Mouse (Mus musculus) heart, postnatal 10 days (tissue): Measurements from ENCODE around the gene Ndufa4. TPM values are rescaled to one million over a fixed set of nuclear protein-coding genes. Genes with fewer than 3 reads are reported as not detected.
"Not testable (repeated sequence)": the region's sequence is repeated elsewhere in the genome, so short reads cannot be mapped to it uniquely, and the experiment has no call there.

ENCODE experiments used
- DNase-seq, 2 experiments: peaks; one replicate each; pipeline ENCODE4 v3.0.0; 2021
- intact Hi-C: fragments of 180-260 bp; cut with DNase I; formaldehyde crosslinking; loops from one replicate; pipeline ENCODE4 v1.15.1; 2025
- total RNA-seq, 2 experiments: library from RNA; stranded (reverse); gene quantifications; 2 replicates each; pipeline ENCODE4 v1.2.3; 2021

Ndufa4 gene
- 1,000 to 10,000 TPM; 2,435 to 2,436 TPM for total RNA-seq

GRCm38 (mm10) chr6:11907269-11908032 is at the start of gene Ndufa4, which contains the start of gene Phf14:
Ndufa4 (minus strand) TSS chr6:11907497.
Phf14 (plus strand) TSS chr6:11907809.
- intact Hi-C loops = loop anchor here (1.0 kb wide), 1 partner anchor 18 kb away; no protein-coding TSS in a partner anchor
- DNase-seq = peak; percentile 95 to 97

DNA sequence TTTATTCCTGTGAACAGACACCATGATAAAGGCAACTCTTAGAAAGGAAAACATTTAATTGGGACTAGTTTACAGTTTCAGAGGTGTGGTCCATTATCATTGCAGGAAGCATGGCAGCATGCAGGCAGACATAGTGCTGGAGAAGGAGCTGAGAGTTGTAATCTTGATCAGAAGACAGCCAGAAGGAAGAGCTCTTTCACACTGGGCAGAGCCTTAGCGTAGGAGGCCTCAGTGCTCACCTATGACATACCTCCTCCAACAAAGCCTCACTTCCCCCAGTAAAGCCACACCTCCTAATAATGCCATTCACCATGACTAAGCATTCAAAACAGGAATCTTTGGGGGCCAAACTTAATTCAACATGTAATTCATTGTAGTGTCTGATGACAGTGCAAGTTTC is 40.8 kb upstream of the Ndufa4 start:
- no peak for DNase-seq
- intact Hi-C loops = no loop called here

GRCm38 (mm10) chr6:11942089-11942488 is 34.8 kb upstream of the Ndufa4 start:
- DNase-seq = no peak
- intact Hi-C loops = no loop called here

GRCm38 (mm10) chr6:11940895-11941294 is 33.6 kb upstream of the Ndufa4 start:
- intact Hi-C loops = no loop called here
- no peak for DNase-seq

GRCm38 (mm10) chr6:11933403-11933802 is 26.1 kb upstream of the Ndufa4 start:
- no peak for DNase-seq
- intact Hi-C loops = no loop called here

DNA sequence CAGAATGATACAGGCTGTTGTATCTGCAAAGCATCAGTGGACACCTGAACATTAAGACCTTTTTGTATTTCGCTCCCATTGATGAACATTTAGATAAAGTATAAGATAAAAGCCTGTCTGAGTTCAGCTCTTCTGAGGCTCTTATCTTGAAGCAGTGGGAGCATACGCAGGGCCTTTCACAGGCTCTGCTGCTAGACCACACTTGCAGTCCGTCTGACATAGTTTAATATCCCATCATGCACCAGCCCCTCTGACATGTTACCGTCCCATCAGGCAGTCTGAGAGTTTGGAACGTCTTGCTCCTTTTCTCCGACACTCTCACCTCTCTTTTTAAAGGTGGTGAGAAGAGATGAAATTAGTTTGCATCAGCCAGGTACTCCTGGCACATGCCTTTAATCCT is 20.2 kb upstream of the Ndufa4 start:
- no peak for DNase-seq
- intact Hi-C loops = no loop called here

GRCm38 (mm10) chr6:11926082-11926595 is 18.8 kb upstream of the Ndufa4 start:
- intact Hi-C loops = no loop called here
- peak; percentile 48 to 65 for DNase-seq

- intact Hi-C loops = loop anchor here (1.0 kb wide), 1 partner anchor 18 kb away; the partner anchor contains the start of genes Ndufa4 and Phf14
- peak; percentile 91 to 93 for DNase-seq
Observed at GRCm38 (mm10) chr6:11925496-11926041, 18.3 kb upstream of the Ndufa4 start.

- DNase-seq = no peak
- intact Hi-C loops = no loop called here
Observed at GRCm38 (mm10) chr6:11908170-11908569, 873 bp upstream of the Ndufa4 start.

- intact Hi-C loops = loop anchor here (1.0 kb wide), 1 partner anchor 18 kb away; no protein-coding TSS in a partner anchor
- DNase-seq = peak in 1 of 2 experiments; percentile 23
Observed at GRCm38 (mm10) chr6:11906890-11907268, 418 bp downstream of the Ndufa4 start.

DNA sequence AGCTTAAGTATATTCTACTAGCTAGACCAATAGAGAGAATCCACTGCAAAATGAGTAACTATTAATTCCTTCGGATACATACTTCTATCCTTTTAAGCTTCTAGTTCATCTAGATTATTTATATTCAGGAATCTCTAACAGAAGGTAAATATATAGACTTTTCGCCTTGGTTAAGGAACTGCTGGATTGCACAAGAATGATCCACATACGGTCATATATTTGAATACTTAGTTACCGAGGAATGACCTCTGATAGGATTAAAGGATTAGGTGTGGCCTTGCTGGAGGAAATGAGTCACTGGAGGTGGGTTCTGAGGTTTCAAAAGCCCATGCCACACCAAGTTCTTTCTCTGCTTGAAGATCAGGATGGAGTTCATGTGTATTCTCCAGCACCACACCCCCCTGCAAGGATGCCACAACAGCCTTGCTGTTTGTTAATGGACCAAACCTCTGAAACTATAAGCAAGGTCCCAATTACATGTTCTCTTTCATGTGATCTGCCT is 6.4 kb downstream of the Ndufa4 start:
- DNase-seq = no peak
- intact Hi-C loops = no loop called here

DNA sequence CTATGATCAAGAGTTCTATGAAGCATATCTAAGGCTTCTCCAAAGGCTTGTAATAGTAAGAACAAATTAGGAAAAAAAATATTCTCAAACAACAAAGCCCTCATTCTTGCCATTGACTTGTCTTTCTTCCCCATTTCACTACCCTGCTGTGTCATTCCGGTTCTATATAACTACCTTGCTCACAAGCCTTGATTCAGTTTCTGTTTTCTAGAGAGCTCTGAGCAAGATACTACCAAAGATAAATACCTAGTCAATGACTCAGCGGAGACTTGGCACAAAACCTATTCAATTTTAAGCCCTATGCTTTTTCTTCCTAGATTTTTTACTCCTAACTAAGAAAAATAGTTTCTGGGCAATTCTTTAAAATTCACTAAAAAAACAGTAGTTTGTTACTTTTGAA is 31.9 kb downstream of the Ndufa4 start:
- DNase-seq, intact Hi-C loops: not testable (repeated sequence)

Other genes starting within 250 kb of the Ndufa4 start
- gene Phf14, start 312 bp upstream of the Ndufa4 start, total RNA-seq = 10 to 100 TPM; 60.3 to 65.2 TPM